Mouse (Mus musculus) embryo, embryonic 9.5 days (tissue): ENCODE data around the gene Mettl7a1.
"Not testable (repeated sequence)": the region's sequence is repeated elsewhere in the genome, so short reads cannot be mapped to it uniquely, and the experiment has no call there.

Source experiments
- DNase-seq: peaks from one replicate; pipeline ENCODE4 v3.0.0-alpha.2; 2017; ENCODE audit errors: extremely low spot score

Gene Mettl7a1

DNA sequence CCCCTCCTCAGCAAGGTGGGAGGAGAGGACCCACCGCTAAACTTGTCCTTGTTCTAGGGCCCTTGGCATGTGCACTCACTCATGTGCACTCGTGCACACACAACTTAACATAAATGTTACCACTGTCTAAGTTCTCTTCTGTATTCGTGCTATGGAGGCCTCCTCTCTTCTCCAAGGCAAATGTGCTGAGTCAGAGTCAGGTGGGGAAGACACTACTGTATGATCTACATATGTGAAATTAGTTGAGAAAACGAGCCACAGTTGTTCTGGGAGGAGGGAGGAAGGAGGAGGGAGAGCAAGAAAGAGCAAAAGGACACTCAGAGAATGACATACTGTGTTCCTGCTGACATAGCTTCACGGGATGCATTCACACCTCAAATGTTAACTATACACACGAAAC, 3.4 kb upstream of the Mettl7a1 start:
- DNase-seq, result no peak

DNA sequence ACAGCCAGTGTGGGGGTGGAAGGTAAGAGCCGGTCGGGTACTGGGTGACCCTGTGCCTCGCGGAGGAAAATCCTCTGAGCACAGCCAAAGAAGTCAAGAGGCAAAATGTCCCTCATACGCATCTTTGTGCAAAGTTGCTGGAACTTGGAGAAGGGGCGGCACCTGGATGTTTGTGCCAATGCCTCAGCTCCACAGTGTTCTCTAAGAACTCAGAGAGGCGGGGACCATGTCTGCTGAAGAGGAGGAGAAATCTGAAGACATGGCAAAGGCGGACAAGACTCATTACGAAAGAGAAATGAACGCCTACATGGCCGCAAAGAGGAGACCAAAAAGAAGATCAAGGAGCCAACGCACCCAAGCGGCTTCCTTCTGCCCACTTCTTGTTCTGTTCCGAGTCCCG, 2.4 kb upstream of the Mettl7a1 start:
- no peak for DNase-seq

DNA sequence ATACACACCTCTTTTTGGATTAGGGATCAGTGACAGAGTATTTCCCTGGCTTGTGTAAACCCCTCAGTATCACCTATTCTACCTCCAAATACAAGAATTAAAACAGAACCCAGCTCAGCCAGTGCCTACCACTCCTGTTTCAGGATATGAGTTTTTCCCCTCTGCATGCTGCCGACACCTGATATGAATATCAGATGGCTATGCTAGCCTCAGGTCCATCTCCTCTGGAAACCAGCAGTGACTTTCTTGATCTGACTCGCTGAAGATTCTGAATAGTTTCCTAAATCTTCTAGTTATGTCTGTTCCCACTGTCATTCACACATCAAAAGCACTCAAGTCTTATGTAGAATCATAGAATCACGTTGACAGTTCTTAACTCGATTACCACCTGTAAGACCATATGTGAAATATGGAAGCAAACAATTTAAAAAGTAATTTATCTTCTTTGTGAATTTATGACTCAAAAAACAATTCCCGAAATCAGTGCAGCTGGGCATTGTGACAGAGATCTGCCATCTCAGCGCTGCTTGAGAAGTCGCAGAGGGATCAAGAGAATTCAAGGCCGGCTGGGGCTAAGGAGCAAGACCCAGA, 417 bp upstream of the Mettl7a1 start:
- DNase-seq, result no peak

GRCm38 (mm10) chr15:100306201-100306600, 2.3 kb downstream of the Mettl7a1 start:
- no peak for DNase-seq

GRCm38 (mm10) chr15:100307438-100308096, 3.6 kb downstream of the Mettl7a1 start:
- not testable (repeated sequence) for DNase-seq

DNA sequence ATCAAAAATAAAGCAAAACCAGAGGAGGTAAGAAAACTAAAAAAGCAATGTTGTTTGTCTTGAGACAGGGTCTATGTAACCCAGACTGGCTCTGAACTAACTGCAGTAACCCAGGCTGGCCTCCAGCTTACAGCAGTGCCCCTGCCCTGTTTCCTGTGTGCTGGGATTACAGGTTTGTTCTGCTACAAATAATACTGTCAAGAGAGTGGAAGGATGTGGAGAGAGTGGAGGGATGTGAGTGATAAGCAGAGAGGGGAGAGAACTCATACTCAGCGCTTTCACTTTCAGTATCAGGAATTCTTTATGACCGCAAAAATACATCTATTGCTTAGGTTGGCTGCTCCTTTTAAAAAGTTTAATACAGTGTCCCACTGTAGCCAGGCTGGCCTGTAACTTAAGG, 8.4 kb downstream of the Mettl7a1 start:
- no peak for DNase-seq

- no peak for DNase-seq
Measured at GRCm38 (mm10) chr15:100314448-100315145, 10.7 kb downstream of the Mettl7a1 start.

DNA sequence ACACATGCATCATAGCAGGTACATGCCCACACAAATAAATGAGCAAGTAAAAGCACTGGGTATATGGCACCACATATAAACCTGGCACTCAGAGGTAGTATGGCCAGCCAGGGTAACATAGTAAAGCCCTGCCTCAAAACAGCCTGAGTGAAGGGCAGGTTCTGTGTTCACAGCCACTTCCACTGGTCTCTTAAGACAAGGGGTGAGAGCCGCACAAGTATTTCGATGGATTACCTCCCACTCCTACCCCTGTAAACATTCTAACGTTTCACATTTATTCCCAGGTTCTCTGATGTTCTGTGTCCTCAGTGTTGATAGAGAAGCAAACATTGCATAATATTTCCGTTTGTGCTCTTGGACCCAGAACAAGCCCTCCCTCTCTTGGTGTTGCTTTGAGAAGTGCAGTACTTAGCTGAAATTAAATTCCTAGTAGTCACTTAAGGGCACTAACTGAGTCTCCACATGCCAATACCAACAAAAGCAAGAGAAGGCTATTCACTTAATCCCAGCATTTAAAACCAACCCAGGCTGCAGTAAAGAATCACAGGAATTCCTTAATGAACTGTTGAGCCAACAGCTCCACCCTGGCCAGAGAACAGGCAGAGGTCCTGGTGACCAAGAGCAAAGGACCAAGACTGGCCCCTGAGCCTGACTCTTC, 14.2 kb downstream of the Mettl7a1 start:
- DNase-seq, result not testable (repeated sequence)

DNA sequence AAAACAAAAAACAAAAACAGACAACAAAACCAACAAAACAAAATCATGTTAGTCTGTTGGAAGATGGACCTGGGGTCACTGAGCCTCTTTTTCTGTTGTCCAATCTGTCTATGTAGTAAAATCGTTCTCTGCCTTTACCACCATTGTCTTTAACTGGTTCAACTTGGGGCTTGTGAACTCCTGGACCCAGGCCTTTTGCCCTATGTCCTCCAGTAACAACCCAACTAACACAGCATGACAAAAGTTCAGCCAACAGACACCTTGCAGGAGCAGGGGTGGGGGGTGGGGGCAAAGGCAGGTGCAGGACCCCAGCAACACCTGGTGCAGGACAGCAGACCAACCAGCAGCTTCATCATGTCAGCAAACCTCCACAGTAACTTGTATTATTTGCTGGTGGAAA, 15.9 kb downstream of the Mettl7a1 start:
- no peak for DNase-seq

- no peak for DNase-seq
Measured at GRCm38 (mm10) chr15:100320295-100320905, 16.5 kb downstream of the Mettl7a1 start.

GRCm38 (mm10) chr15:100321134-100321533, 17.2 kb downstream of the Mettl7a1 start:
- DNase-seq, result peak; percentile 24

DNA sequence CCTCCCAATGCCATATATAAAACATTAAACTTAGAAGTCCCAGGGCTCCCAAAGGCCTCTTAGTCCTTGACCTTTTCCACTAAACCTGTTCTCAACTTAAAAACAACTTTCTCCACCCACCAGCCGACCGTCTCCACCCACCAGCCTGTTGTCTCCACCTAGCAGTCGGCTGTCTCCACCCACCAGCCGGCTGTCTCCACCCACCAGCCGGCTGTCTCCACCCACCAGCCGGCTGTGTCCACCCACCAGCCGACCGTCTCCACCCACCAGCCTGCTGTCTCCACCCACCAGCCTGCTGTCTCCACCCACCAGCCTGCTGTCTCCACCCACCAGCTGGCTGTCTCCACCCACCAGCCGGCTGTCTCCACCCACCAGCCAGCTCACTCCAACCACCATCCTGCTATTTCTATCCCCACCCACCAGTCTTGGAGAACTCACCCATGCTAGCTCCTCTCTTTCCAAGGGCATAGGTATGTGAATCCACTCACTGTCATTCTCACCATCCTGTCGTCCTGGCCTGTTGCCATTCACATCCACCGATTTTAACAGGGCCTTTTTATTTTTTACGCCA, 20.2 kb downstream of the Mettl7a1 start:
- DNase-seq, result no peak

GRCm38 (mm10) chr15:100325235-100325634, 21.3 kb downstream of the Mettl7a1 start:
- no peak for DNase-seq

- not testable (repeated sequence) for DNase-seq
Measured at GRCm38 (mm10) chr15:100328089-100328488, 24.1 kb downstream of the Mettl7a1 start.

DNA sequence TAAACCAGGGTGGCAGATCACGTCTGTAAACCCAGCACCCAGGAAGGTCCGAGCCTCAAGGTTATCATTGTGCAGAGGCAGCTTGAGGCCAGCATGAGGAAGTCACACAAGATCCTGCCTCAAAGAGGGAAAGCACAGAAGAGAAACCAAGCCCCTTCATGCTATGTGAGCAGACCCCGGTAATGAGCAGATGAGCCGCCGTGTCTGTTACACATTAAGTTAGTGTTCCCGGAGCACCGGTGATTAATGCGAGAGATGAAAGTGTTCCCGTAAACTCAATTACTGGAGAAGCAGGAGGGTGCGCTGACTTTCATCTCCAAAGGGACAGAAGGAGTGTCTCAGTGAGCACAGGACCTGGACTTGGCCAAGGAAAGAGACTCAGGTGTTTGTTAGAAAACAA, 25.4 kb downstream of the Mettl7a1 start:
- DNase-seq, result not testable (repeated sequence)

DNA sequence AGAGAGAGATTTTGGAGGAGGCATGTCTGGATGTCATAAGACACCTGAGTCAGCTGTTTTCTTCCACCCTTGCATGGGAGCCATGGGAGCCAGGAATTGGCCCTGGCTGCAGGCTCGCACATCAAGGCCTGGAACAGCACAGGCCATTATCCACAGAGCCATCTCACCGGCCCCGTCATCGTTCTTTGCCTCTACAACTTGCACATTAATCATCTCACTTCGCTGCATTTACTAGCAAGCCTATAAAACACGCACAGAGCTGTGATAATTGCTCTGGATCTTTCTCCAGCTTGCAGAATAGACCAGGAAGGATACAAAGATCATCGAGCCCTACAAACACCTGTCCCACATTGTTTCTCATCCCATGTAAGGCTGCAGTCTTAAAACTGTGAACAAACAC, 26.8 kb downstream of the Mettl7a1 start:
- DNase-seq, result no peak

GRCm38 (mm10) chr15:100332077-100332961, 28.4 kb downstream of the Mettl7a1 start:
- not testable (repeated sequence) for DNase-seq

- no peak for DNase-seq
Measured at GRCm38 (mm10) chr15:100334629-100335028, 30.7 kb downstream of the Mettl7a1 start, which contains the start of gene Mettl7a3. Mettl7a3 (plus strand) TSS chr15:100334929.

- DNase-seq, result not testable (repeated sequence)
Measured at GRCm38 (mm10) chr15:100337328-100337727, 33.4 kb downstream of the Mettl7a1 start.

DNA sequence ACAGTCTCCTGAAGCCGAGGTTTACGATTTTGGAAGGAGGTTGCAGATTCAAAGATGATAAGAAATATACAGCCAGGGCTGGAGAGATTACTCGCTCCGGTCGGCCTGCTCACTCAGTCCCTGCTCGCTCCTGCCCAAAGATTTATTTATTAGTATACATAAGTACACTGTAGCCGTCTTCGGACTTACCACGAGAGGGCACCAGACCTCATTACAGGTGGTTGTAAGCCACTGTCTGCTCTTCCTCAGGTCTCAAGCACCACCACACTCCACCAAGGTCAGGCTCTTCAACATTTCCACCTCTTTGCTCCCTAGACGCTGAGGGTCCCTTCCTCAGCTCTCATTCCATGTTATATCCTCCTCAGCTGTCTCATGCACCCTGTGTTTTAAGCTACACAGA, 33.9 kb downstream of the Mettl7a1 start:
- DNase-seq, result not testable (repeated sequence)
